ENCODE assay signal across 24 mouse cellular contexts in the genomic region with DNA sequence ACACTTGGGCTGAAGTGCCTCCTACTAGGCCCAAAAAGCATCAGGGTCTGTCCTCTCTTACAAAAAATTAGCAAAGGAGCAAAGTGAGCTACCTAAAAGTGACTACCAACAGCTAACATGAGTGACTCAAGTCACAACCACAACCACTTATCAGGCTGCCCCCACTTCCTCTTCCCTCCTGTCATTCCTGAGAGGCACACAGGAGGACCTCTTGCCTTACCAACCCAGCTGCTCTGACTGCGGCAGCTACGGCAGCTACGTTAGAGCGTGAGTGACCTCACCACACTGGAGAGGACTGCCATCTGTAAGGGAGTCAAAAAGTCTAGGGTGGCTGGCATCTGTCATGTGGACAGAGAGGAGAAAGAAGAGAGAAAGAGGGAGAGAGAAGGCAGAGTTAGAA. TPM values are rescaled to one million over a fixed set of nuclear protein-coding genes. Genes with fewer than 3 reads are reported as not detected.
DNase-seq lines count a peak whose midpoint lies in the region; ATAC-seq lines count a peak whose summit lies in the region.
"Had no signal": no experiment of that assay in that cellular context is flagged by ENCODE, and none has a peak within 500 bp of the region (broad histone marks: within the 10 kb centered on the region; RNA-seq: fewer than 3 reads in every experiment).

No protein-coding gene starts in this region.

- DNase-seq in heart, adult 11 months, result peak; percentile 21
- no peak for DNase-seq in heart, adult 18-20 months
- peak; percentile 95 for DNase-seq in MEL-GATA-1-ER (ENCODE audit: extremely low read depth, low read depth)
- no peak for DNase-seq in cerebellum, adult 11-12 months
- no peak for DNase-seq in left cerebral cortex, postnatal 4 days
- DNase-seq in heart, postnatal 4 days, result no peak
- DNase-seq: adrenal gland, postnatal 25 days; cerebellum, adult 18-20 months; cerebellum, postnatal 10 days; gastrocnemius, postnatal 14 days; heart, adult 2 months; heart, postnatal 14 days; kidney, adult 18-20 months; kidney, postnatal 4 days; layer of hippocampus, postnatal 36 days; liver; lung, adult 2 months; lung, postnatal 10 days; thymus, adult 2 months; thymus, postnatal 36 days had no signal

- ATAC-seq in megakaryocyte, adult 5-6 weeks (ENCODE audit: poor library complexity, severe bottlenecking), result peak; percentile 76
- peak; percentile 50; the same call in 1 of the 2 replicates for ATAC-seq in neutrophil, adult 5-6 weeks (ENCODE audit: extremely low read depth, insufficient number of reproducible peaks, low FRiP score, poor library complexity, severe bottlenecking)
- ATAC-seq: forebrain, embryonic 14.5 days; Patski had no signal

- intact Hi-C loops in left cerebral cortex, postnatal 4 days (cut with DNase I), result no loop called here

RNA-seq across cellular contexts. Expression of gene Sub1, which starts 37.5 kb away (rescaled TPM):
- total RNA-seq in heart, adult 18-20 months (2021), result 10 to 100 TPM; 85.1 to 87.2 TPM
- total RNA-seq in megakaryocyte, adult 5-6 weeks (2015), result 639 and 700 TPM in 2 replicates
- 625 and 748 TPM in 2 replicates for total RNA-seq in megakaryocyte, adult 5-6 weeks (2017)
- 266 and 304 TPM in 2 replicates for total RNA-seq in neutrophil, adult 5-6 weeks (2017)
- total RNA-seq in left cerebral cortex, postnatal 4 days (2021), result 100 to 1,000 TPM; 291 to 292 TPM
- total RNA-seq in heart, postnatal 4 days (2021), result 100 to 1,000 TPM; 183 to 198 TPM

Comparison
In these comparisons a context has a peak if more than half of its experiments do, and no peak if none do; other contexts are left out.
1. DNase-seq: peak in heart, adult 11 months (single experiment) and MEL-GATA-1-ER (single experiment); none in heart, adult 18-20 months (0 of 2), cerebellum, adult 11-12 months (single experiment), left cerebral cortex, postnatal 4 days (single experiment) and heart, postnatal 4 days (single experiment).